Mouse (Mus musculus) myocyte (in vitro differentiated cells): ENCODE measurements at regions not wholly inside any gene's neighbourhood (a gene's known extent, or its start where the extent isn't known, plus 50 kb on each side); places are given as distances from the start of the nearest gene placed in this dataset.

Experiments
- H3K27me3 ChIP-seq: one replicate; pipeline ENCODE4 v1.6.1; 2011; ENCODE audit not compliant: control insufficient read depth, insufficient read depth, insufficient read length
- H3K36me3 ChIP-seq: one replicate; pipeline ENCODE4 v1.6.1; 2011; ENCODE audit not compliant: control insufficient read depth, insufficient read depth
- H3K4me2 ChIP-seq: one replicate; pipeline ENCODE4 v1.6.1; 2011; ENCODE audit warnings: low read depth, control low read depth
- H3K4me3 ChIP-seq: one replicate; pipeline ENCODE4 v1.5.1; 2011; ENCODE audit warnings: mild to moderate bottlenecking, control low read depth, moderate library complexity
- H3K79me2 ChIP-seq: one replicate; pipeline ENCODE4 v1.6.1; 2011; ENCODE audit not compliant: control insufficient read depth, insufficient read depth
- H3ac ChIP-seq: one replicate; pipeline ENCODE4 v1.6.1; 2011; ENCODE audit not compliant: control insufficient read depth, insufficient read length
- CEBPB ChIP-seq: IDR thresholded peaks from 2 replicates; pipeline ENCODE4 v1.6.1; 2011; ENCODE audit warnings: mild to moderate bottlenecking, moderate library complexity; ENCODE audit not compliant: poor library complexity, insufficient read depth, severe bottlenecking
- E2F4 ChIP-seq: IDR thresholded peaks from one replicate; pipeline ENCODE4 v1.6.1; 2011; ENCODE audit warnings: mild to moderate bottlenecking, control low read depth, moderate library complexity; ENCODE audit not compliant: insufficient read depth
- MAX ChIP-seq: IDR thresholded peaks from one replicate; pipeline ENCODE4 v1.6.1; 2011; ENCODE audit warnings: low read depth, mild to moderate bottlenecking, control low read depth
- MYOD1 ChIP-seq, 3 experiments: IDR thresholded peaks; one replicate each; pipeline ENCODE4 v1.6.1; 2011; ENCODE audit warnings: control low read depth in 2 of 3, low read depth in 2 of 3, mild to moderate bottlenecking in 2 of 3, moderate library complexity in 1 of 3; ENCODE audit not compliant: insufficient read length in 2 of 3, control insufficient read depth in 1 of 3
- MYOG ChIP-seq, 3 experiments: IDR thresholded peaks; one replicate each; pipeline ENCODE4 v1.6.1; 2011; ENCODE audit warnings: control low read depth in 2 of 3, low read depth in 2 of 3, mild to moderate bottlenecking in 2 of 3; ENCODE audit not compliant: insufficient read length in 2 of 3, control insufficient read depth in 1 of 3, insufficient read depth in 1 of 3
- POLR2A ChIP-seq: IDR thresholded peaks from one replicate; pipeline ENCODE4 v1.6.1; 2011; ENCODE audit warnings: low read depth, mild to moderate bottlenecking, control low read depth, moderate library complexity; ENCODE audit not compliant: insufficient read length
- POLR2AphosphoS2 ChIP-seq: IDR thresholded peaks from one replicate; pipeline ENCODE4 v1.6.1; 2011; ENCODE audit warnings: low read depth, control low read depth; ENCODE audit not compliant: insufficient read length
- REST ChIP-seq: IDR thresholded peaks from one replicate; pipeline ENCODE4 v1.6.1; 2011; ENCODE audit warnings: mild to moderate bottlenecking, control low read depth, moderate library complexity; ENCODE audit not compliant: insufficient read depth, insufficient read length
- SRF ChIP-seq: IDR thresholded peaks from one replicate; pipeline ENCODE4 v1.6.1; 2011; ENCODE audit warnings: low read depth; ENCODE audit not compliant: control insufficient read depth, insufficient read length
- TCF12 ChIP-seq: IDR thresholded peaks from one replicate; pipeline ENCODE4 v1.6.1; 2011; ENCODE audit warnings: mild to moderate bottlenecking, control low read depth; ENCODE audit not compliant: poor library complexity, insufficient read depth, severe bottlenecking
- TCF3 ChIP-seq: IDR thresholded peaks from one replicate; pipeline ENCODE4 v1.6.1; 2011; ENCODE audit warnings: low read depth, control low read depth; ENCODE audit not compliant: insufficient read length
- USF1 ChIP-seq: IDR thresholded peaks from one replicate; pipeline ENCODE4 v1.6.1; 2011; ENCODE audit warnings: low read depth, mild to moderate bottlenecking, control low read depth, moderate library complexity

- H3K4me2 ChIP-seq = peak overlapping the region; percentile 87
- peak overlapping the region; percentile 13 for H3K4me3 ChIP-seq
- H3K79me2 ChIP-seq = no peaks in the 10 kb centered on the region
- H3K27me3 ChIP-seq = no peaks in the 10 kb centered on the region
- peak; percentile 32; the same call in 1 of the 2 replicates for TF ChIP-seq CEBPB
- no peak for TF ChIP-seq POLR2AphosphoS2
- H3ac ChIP-seq = no peak overlapping the region
- no peaks in the 10 kb centered on the region for H3K36me3 ChIP-seq
Observed at GRCm38 (mm10) chr6:35380721-35381466, 55.0 kb upstream of the Fam180a start.

- Histone ChIP-seq H3K27me3 (no peaks in the 10 kb centered on the region), H3K4me3 (no peak overlapping the region), H3ac (no peak overlapping the region), H3K4me2 (peak overlapping the region; percentile 66), H3K79me2 (no peaks in the 10 kb centered on the region), H3K36me3 (no peaks in the 10 kb centered on the region)
- TF ChIP-seq TCF3 (no peak), SRF (peak; percentile 20), MYOD1 (IDR thresholded peaks at IDR 0.05; ENCODE audit: control insufficient read depth in 1 of 3, insufficient read length in 2 of 3, low read depth in 2 of 3) (peak in 1 of 3 experiments; percentile 11), POLR2AphosphoS2 (no peak)
Observed at GRCm38 (mm10) chr6:35379890-35380289, 53.9 kb upstream of the Fam180a start.

- H3K36me3 ChIP-seq = no peaks in the 10 kb centered on the region
- no peak overlapping the region for H3K4me3 ChIP-seq
- TF ChIP-seq CEBPB = no peak
- TF ChIP-seq TCF3 = no peak
- TF ChIP-seq E2F4 = no peak
- no peak for TF ChIP-seq POLR2AphosphoS2
- TF ChIP-seq REST = no peak
- TF ChIP-seq MYOD1 (IDR thresholded peaks at IDR 0.05; ENCODE audit: control insufficient read depth in 1 of 3, insufficient read length in 2 of 3, low read depth in 2 of 3) = no peak
- no peak for TF ChIP-seq USF1
- TF ChIP-seq MAX = no peak
- TF ChIP-seq TCF12 = no peak
- no peak for TF ChIP-seq POLR2A
- TF ChIP-seq SRF = no peak
- TF ChIP-seq MYOG (IDR thresholded peaks at IDR 0.05; ENCODE audit: control insufficient read depth in 1 of 3, insufficient read depth in 1 of 3, insufficient read length in 2 of 3, low read depth in 2 of 3) = no peak
- no peak overlapping the region for H3ac ChIP-seq
- no peaks in the 10 kb centered on the region for H3K79me2 ChIP-seq
- no peak overlapping the region for H3K4me2 ChIP-seq
- H3K27me3 ChIP-seq = no peaks in the 10 kb centered on the region
Observed at GRCm38 (mm10) chr6:35378851-35379250, 52.9 kb upstream of the Fam180a start.

DNA sequence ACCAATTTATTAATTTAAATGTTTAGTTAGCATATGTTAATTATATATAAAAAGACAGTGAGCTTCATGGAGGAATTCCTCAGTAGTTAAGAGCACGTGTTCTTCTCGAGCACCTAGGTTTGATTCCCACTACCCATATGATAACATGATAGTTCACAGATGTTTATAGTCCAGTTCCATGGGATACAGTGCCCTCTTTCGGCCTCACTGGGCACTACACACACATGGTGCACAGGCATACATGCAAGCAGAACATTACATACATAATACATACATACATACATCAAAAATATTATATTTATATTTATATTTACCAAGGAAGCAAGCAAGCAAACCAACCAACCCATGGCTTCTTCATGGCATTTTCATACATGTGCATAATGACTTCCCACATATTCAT is 51.6 kb upstream of the Fam180a start:
- H3K27me3 ChIP-seq = no peaks in the 10 kb centered on the region
- H3K4me3 ChIP-seq = no peak overlapping the region
- no peak overlapping the region for H3ac ChIP-seq
- TF ChIP-seq SRF (no peak), POLR2A (no peak), USF1 (no peak), E2F4 (no peak), MAX (no peak), MYOD1 (IDR thresholded peaks at IDR 0.05; ENCODE audit: control insufficient read depth in 1 of 3, insufficient read length in 2 of 3, low read depth in 2 of 3) (no peak), REST (no peak), POLR2AphosphoS2 (no peak), TCF3 (no peak), CEBPB (no peak), TCF12 (no peak), MYOG (IDR thresholded peaks at IDR 0.05; ENCODE audit: control insufficient read depth in 1 of 3, insufficient read depth in 1 of 3, insufficient read length in 2 of 3, low read depth in 2 of 3) (no peak)
- H3K36me3 ChIP-seq = no peaks in the 10 kb centered on the region
- H3K4me2 ChIP-seq = no peak overlapping the region
- H3K79me2 ChIP-seq = no peaks in the 10 kb centered on the region

DNA sequence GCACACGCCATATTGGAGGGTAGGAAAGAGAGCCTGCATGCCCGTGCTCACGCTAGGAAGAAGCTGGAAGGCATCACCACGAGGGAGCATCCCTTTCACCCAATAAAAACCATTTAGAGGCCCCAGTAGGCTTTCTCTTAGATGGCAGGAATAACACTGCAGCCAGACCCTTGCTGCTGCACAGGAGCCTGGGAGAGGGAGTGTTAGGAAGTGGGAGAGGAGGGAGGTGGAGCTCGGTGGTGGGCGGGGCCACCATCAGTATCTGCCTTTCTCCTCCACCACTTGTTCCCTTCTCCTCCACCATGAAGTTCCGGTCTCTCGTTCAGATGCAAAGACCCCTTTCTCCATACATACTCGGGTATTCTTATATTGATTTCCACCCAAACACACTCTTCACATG is 50.6 kb upstream of the Fam180a start:
- H3K36me3 ChIP-seq = no peaks in the 10 kb centered on the region
- H3K4me2 ChIP-seq = no peak overlapping the region
- TF ChIP-seq POLR2AphosphoS2 (no peak), CEBPB (no peak), MYOG (IDR thresholded peaks at IDR 0.05; ENCODE audit: control insufficient read depth in 1 of 3, insufficient read depth in 1 of 3, insufficient read length in 2 of 3, low read depth in 2 of 3) (no peak), TCF3 (no peak), REST (no peak), USF1 (no peak), TCF12 (no peak), MYOD1 (IDR thresholded peaks at IDR 0.05; ENCODE audit: control insufficient read depth in 1 of 3, insufficient read length in 2 of 3, low read depth in 2 of 3) (no peak), POLR2A (no peak), SRF (no peak), E2F4 (no peak), MAX (no peak)
- no peak overlapping the region for H3K4me3 ChIP-seq
- H3K79me2 ChIP-seq = no peaks in the 10 kb centered on the region
- no peaks in the 10 kb centered on the region for H3K27me3 ChIP-seq
- H3ac ChIP-seq = no peak overlapping the region
